Mouse (Mus musculus) C3H10T1/2 (cell line): ENCODE data around the gene Kif1bp. TPM values are rescaled to one million over a fixed set of nuclear protein-coding genes. Genes with fewer than 3 reads are reported as not detected.

ENCODE experiments used
- polyA plus RNA-seq, 2 experiments: library from polyadenylated mRNA; unstranded; fragments of >200 nt; fragmentation: generic; extraction: Trizol; gene quantifications; one replicate each; pipeline ENCODE4 v1.2.1; 2012; ENCODE audit warnings: missing spikeins in 2 of 2

Kif1bp gene
- polyA plus RNA-seq, result 10 to 100 TPM; 10.4 to 47.4 TPM

GRCm38 (mm10) chr10:62578338-62579100, at the start of gene Kif1bp:
Kif1bp (minus strand) TSS chr10:62578457.

GRCm38 (mm10) chr10:62602177-62603040, 24.2 kb upstream of the Kif1bp start, which contains the start of gene Ddx21:
Ddx21 (minus strand) TSS chr10:62602281.

GRCm38 (mm10) chr10:62527351-62527750, 50.9 kb downstream of the Kif1bp start, which contains the start of gene Srgn:
Srgn (minus strand) TSS chr10:62527451.

Other genes starting within 250 kb of the Kif1bp start
- gene Hk1, start 198.5 kb downstream of the Kif1bp start, polyA plus RNA-seq, result 100 to 1,000 TPM in 1 of 2 experiments, 10 to 100 TPM in 1; 73.6 to 115 TPM
- gene Hkdc1, start 156.0 kb downstream of the Kif1bp start, polyA plus RNA-seq, result under 1 TPM in 1 of 2 experiments, not detected in 1; 0.21 TPM
- under 1 TPM; 0.15 to 0.20 TPM for gene 4930507D05Rik, start 129.0 kb downstream of the Kif1bp start, polyA plus RNA-seq
- 10 to 100 TPM; 25.6 to 26.5 TPM for gene Supv3l1, start 128.7 kb downstream of the Kif1bp start, polyA plus RNA-seq
- gene Vps26a, start 91.7 kb downstream of the Kif1bp start, polyA plus RNA-seq, result 10 to 100 TPM in 1 of 2 experiments, 1 to 10 TPM in 1; 2.9 to 21.0 TPM
- gene Srgn, start 51.0 kb downstream of the Kif1bp start, polyA plus RNA-seq, result under 1 TPM in 1 of 2 experiments, not detected in 1; 0.46 TPM
- 10 to 100 TPM in 1 of 2 experiments, 1 to 10 TPM in 1; 9.7 to 11.3 TPM for gene Ddx21, start 23.8 kb upstream of the Kif1bp start, polyA plus RNA-seq
- 10 to 100 TPM in 1 of 2 experiments, 1 to 10 TPM in 1; 3.1 to 29.8 TPM for gene Ddx50, start 72.8 kb upstream of the Kif1bp start, polyA plus RNA-seq
- gene Stox1, start 147.7 kb upstream of the Kif1bp start, polyA plus RNA-seq, result under 1 TPM; 0.01 to 0.02 TPM
- gene Ccar1, start 213.8 kb upstream of the Kif1bp start, polyA plus RNA-seq, result 10 to 100 TPM in 1 of 2 experiments, 1 to 10 TPM in 1; 4.6 to 17.5 TPM